Mouse (Mus musculus) MEL (cell line): ENCODE data around the gene Olfr985.

Source experiments
- CTCF ChIP-seq, 3 experiments: IDR thresholded peaks in 2 of 3; conservative IDR thresholded peaks in 1 of 3; 2 replicates each; pipeline ENCODE4 v1.5.1; 2011 to 2012; ENCODE audit warnings: low read length in 3 of 3, low read depth in 2 of 3, mild to moderate bottlenecking in 2 of 3, improper control_type of control experiment in 1 of 3, inconsistent platforms in 1 of 3, mixed read lengths in 1 of 3, moderate library complexity in 1 of 3; ENCODE audit not compliant: control insufficient read depth in 1 of 3, insufficient read depth in 1 of 3, poor library complexity in 1 of 3, severe bottlenecking in 1 of 3
- EP300 ChIP-seq, 2 experiments: IDR thresholded peaks; 2 replicates each; pipeline ENCODE4 v1.6.1; 2011; ENCODE audit warnings: improper control_type of control experiment in 2 of 2, low read length in 2 of 2, low read depth in 1 of 2, mild to moderate bottlenecking in 1 of 2
- HCFC1 ChIP-seq: IDR thresholded peaks from 2 replicates; pipeline ENCODE4 v1.6.1; 2012; ENCODE audit warnings: low read depth, mild to moderate bottlenecking, inconsistent platforms, low read length, improper control_type of control experiment, moderate library complexity
- KAT2A ChIP-seq: conservative IDR thresholded peaks from 2 replicates; pipeline ENCODE4 v1.6.1; 2012; ENCODE audit warnings: low read depth, low read length, improper control_type of control experiment, inconsistent platforms
- MAFK ChIP-seq: IDR thresholded peaks from 2 replicates; pipeline ENCODE4 v1.6.1; 2011; ENCODE audit warnings: low read depth, mild to moderate bottlenecking, low read length, improper control_type of control experiment, borderline replicate concordance
- MAX ChIP-seq: IDR thresholded peaks from 2 replicates; pipeline ENCODE4 v1.6.1; 2011; ENCODE audit warnings: low read length, improper control_type of control experiment
- NELFE ChIP-seq: IDR thresholded peaks from 2 replicates; pipeline ENCODE4 v1.6.1; 2011; ENCODE audit warnings: low read depth, low read length, improper control_type of control experiment
- USF2 ChIP-seq, 2 experiments: IDR thresholded peaks; 2 replicates each; pipeline ENCODE4 v1.6.1; 2011 to 2012; ENCODE audit warnings: improper control_type of control experiment in 2 of 2, low read length in 2 of 2, borderline replicate concordance in 1 of 2, inconsistent platforms in 1 of 2, low read depth in 1 of 2, mild to moderate bottlenecking in 1 of 2; ENCODE audit not compliant: insufficient read depth in 1 of 2
- ZKSCAN1 ChIP-seq: IDR thresholded peaks from 2 replicates; pipeline ENCODE4 v1.6.1; 2012; ENCODE audit warnings: low read depth, mild to moderate bottlenecking, inconsistent platforms, low read length, improper control_type of control experiment, moderate library complexity
- ZMIZ1 ChIP-seq: IDR thresholded peaks from 2 replicates; pipeline ENCODE4 v1.6.1; 2012; ENCODE audit warnings: low read depth, mild to moderate bottlenecking, inconsistent platforms, low read length, improper control_type of control experiment, moderate library complexity

GRCm38 (mm10) chr9:40093495-40093894 lies 36.5 kb downstream of the Olfr985 start, which contains the start of gene Olfr983:
- TF ChIP-seq CTCF (IDR thresholded peaks at IDR 0.05 in 2 of 3, conservative IDR thresholded peaks at IDR 0.05 in 1 of 3; ENCODE audit: control insufficient read depth in 1 of 3, insufficient read depth in 1 of 3, low read depth in 2 of 3, low read length in 3 of 3, poor library complexity in 1 of 3, severe bottlenecking in 1 of 3): no peak
- no peak for TF ChIP-seq ZMIZ1
- no peak for TF ChIP-seq NELFE
- no peak for TF ChIP-seq HCFC1
- TF ChIP-seq EP300 (IDR thresholded peaks at IDR 0.05; ENCODE audit: low read depth in 1 of 2, low read length in 2 of 2): no peak
- TF ChIP-seq MAX: no peak
- TF ChIP-seq ZKSCAN1: no peak
- no peak for TF ChIP-seq KAT2A
- TF ChIP-seq MAFK: no peak
- no peak for TF ChIP-seq USF2 (IDR thresholded peaks at IDR 0.05; ENCODE audit: borderline replicate concordance in 1 of 2, insufficient read depth in 1 of 2, low read depth in 1 of 2, low read length in 2 of 2)
